Mouse (Mus musculus) midbrain, embryonic 11.5 days (tissue): ENCODE measurements around the gene Lef1. TPM values are rescaled to one million over a fixed set of nuclear protein-coding genes. Genes with fewer than 3 reads are reported as not detected.

Experiments used
- ATAC-seq: fragments of 200-750 bp; cut with Nextera tagmentation; 2 replicates; pipeline ENCODE4 v1.8.0; 2017; ENCODE audit warnings: moderate TSS enrichment, moderate library complexity; ENCODE audit not compliant: low FRiP score
- DNase-seq: peaks from one replicate; pipeline ENCODE4 v3.0.0; 2015; ENCODE audit warnings: low spot score; ENCODE audit errors: missing footprints
- H3K27ac ChIP-seq: fragments of 300-500 bp; sonication (generic); 2 replicates; pipeline ENCODE4 v1.5.1; 2014; ENCODE audit warnings: low read depth, low read length
- H3K27me3 ChIP-seq: fragments of 300-500 bp; sonication (generic); 2 replicates; pipeline ENCODE4 v1.6.1; 2014; ENCODE audit warnings: mild to moderate bottlenecking, low read length, moderate library complexity, mixed read lengths; ENCODE audit not compliant: control insufficient read depth, insufficient read depth
- H3K36me3 ChIP-seq: fragments of 300-500 bp; sonication (generic); 2 replicates; pipeline ENCODE4 v1.6.1; 2014; ENCODE audit warnings: mild to moderate bottlenecking, low read length, moderate library complexity, mixed read lengths; ENCODE audit not compliant: control insufficient read depth, insufficient read depth
- H3K4me1 ChIP-seq: fragments of 300-500 bp; sonication (generic); 2 replicates; pipeline ENCODE4 v1.6.1; 2014; ENCODE audit warnings: low read length; ENCODE audit not compliant: control insufficient read depth, insufficient read depth
- H3K4me2 ChIP-seq: fragments of 300-500 bp; sonication (generic); 2 replicates; pipeline ENCODE4 v1.6.1; 2014; ENCODE audit warnings: mild to moderate bottlenecking, moderate library complexity
- H3K4me3 ChIP-seq: fragments of 300-500 bp; sonication (generic); 2 replicates; pipeline ENCODE4 v1.5.1; 2014; ENCODE audit warnings: low read depth, low read length
- H3K9ac ChIP-seq: fragments of 300-500 bp; sonication (generic); 2 replicates; pipeline ENCODE4 v1.6.1; 2014; ENCODE audit warnings: low read length
- H3K9me3 ChIP-seq: fragments of 300-500 bp; sonication (generic); 2 replicates; pipeline ENCODE4 v1.6.1; 2016; ENCODE audit warnings: low read length; ENCODE audit not compliant: control insufficient read depth
- WGBS: fragments of 180-500 bp; shearing (Covaris S2); extraction: QIAGEN DNeasy Blood & Tissue Kit; methylation state at CpG from one replicate; pipeline ENCODE4 v1.1.7; 2014; 5-methylcytosine and 5-hydroxymethylcytosine counted together
- polyA plus RNA-seq: library from polyadenylated mRNA; unstranded; fragments of >200 nt; fragmentation: Nextera tagmentation; extraction: Ambion mirVana; gene quantifications from 2 replicates; pipeline ENCODE4 v1.2.1, GENCODE M21; 2014

Gene Lef1
- polyA plus RNA-seq, 1 experiment from 2014 or later = 66.9 TPM

- Histone ChIP-seq H3K27ac (peak overlapping the region; percentile 54), H3K27me3 (peaks cover 35% of the 10 kb centered on the region), H3K4me3 (peak overlapping the region; percentile 34), H3K9ac (peak overlapping the region; percentile 58), H3K9me3 (no peaks in the 10 kb centered on the region), H3K36me3 (no peaks in the 10 kb centered on the region), H3K4me1 (peaks cover 40% of the 10 kb centered on the region), H3K4me2 (peak overlapping the region; percentile 75)
- peak; percentile 98 for DNase-seq
- whole genome bisulfite sequencing = under 1% methylated on average over 36 of the region's 36 CpGs
- peak; percentile 59 for ATAC-seq
These were observed 4.3 kb upstream of the Lef1 start for GRCm38 (mm10) chr3:131105940-131106401.

- Histone ChIP-seq H3K36me3 (no peaks in the 10 kb centered on the region), H3K4me2 (peak overlapping the region; percentile 75), H3K4me3 (peak overlapping the region; percentile 34), H3K27me3 (peaks cover 35% of the 10 kb centered on the region), H3K9ac (peak overlapping the region; percentile 58), H3K9me3 (no peaks in the 10 kb centered on the region), H3K27ac (peak overlapping the region; percentile 54), H3K4me1 (peaks cover 40% of the 10 kb centered on the region)
- DNase-seq (peak; percentile 97), ATAC-seq (peak; percentile 25)
- WGBS = 2% methylated on average over 45 of the region's 45 CpGs
These were observed 3.6 kb upstream of the Lef1 start for GRCm38 (mm10) chr3:131106451-131107291.

- Histone ChIP-seq H3K9ac (peak overlapping the region; percentile 58), H3K4me1 (peaks cover 40% of the 10 kb centered on the region), H3K36me3 (no peaks in the 10 kb centered on the region), H3K4me2 (peak overlapping the region; percentile 75), H3K9me3 (no peaks in the 10 kb centered on the region), H3K4me3 (peak overlapping the region; percentile 34), H3K27ac (no peak overlapping the region), H3K27me3 (peaks cover 35% of the 10 kb centered on the region)
- peak; percentile 96 for DNase-seq
- ATAC-seq = 0 out of 2 replicates have a peak, but pooled peaks have one; percentile 0
- WGBS = under 1% methylated on average over 34 of the region's 34 CpGs
These were observed 2.8 kb upstream of the Lef1 start for GRCm38 (mm10) chr3:131107301-131108093.

GRCm38 (mm10) chr3:131108094-131108653, 2.1 kb upstream of the Lef1 start:
- no peak overlapping the region for H3K4me3 ChIP-seq
- under 1% methylated on average over 9 of the region's 9 CpGs for WGBS
- peaks cover 35% of the 10 kb centered on the region for H3K27me3 ChIP-seq
- H3K27ac ChIP-seq = no peak overlapping the region
- DNase-seq (no peak), ATAC-seq (no peak)
- H3K36me3 ChIP-seq = no peaks in the 10 kb centered on the region
- H3K4me1 ChIP-seq = peaks cover 47% of the 10 kb centered on the region
- peak overlapping the region; percentile 75 for H3K4me2 ChIP-seq
- H3K9ac ChIP-seq = no peak overlapping the region
- H3K9me3 ChIP-seq = no peaks in the 10 kb centered on the region

- DNase-seq = peak; percentile 94
- H3K9ac ChIP-seq = peak overlapping the region; percentile 0; the same call in 1 of the 2 replicates
- H3K27ac ChIP-seq = no peak overlapping the region
- peak overlapping the region; percentile 96 for H3K4me2 ChIP-seq
- H3K36me3 ChIP-seq = no peaks in the 10 kb centered on the region
- peaks cover 50% of the 10 kb centered on the region for H3K4me1 ChIP-seq
- H3K27me3 ChIP-seq = peaks cover 28% of the 10 kb centered on the region
- ATAC-seq = no peak
- peak overlapping the region; percentile 77 for H3K4me3 ChIP-seq
- under 1% methylated on average over 15 of the region's 15 CpGs for WGBS
- H3K9me3 ChIP-seq = no peaks in the 10 kb centered on the region
These were observed 1.1 kb upstream of the Lef1 start for GRCm38 (mm10) chr3:131109066-131109685.

GRCm38 (mm10) chr3:131109686-131110070, 593 bp upstream of the Lef1 start:
- peak overlapping the region; percentile 92 for H3K9ac ChIP-seq
- WGBS = 1% methylated on average over 12 of the region's 14 CpGs
- no peaks in the 10 kb centered on the region for H3K36me3 ChIP-seq
- H3K4me2 ChIP-seq = peak overlapping the region; percentile 96
- no peak overlapping the region for H3K27ac ChIP-seq
- H3K4me3 ChIP-seq = peak overlapping the region; percentile 77
- peaks cover 52% of the 10 kb centered on the region for H3K4me1 ChIP-seq
- no peaks in the 10 kb centered on the region for H3K9me3 ChIP-seq
- DNase-seq (peak; percentile 94), ATAC-seq (peak; percentile 8)
- peaks cover 28% of the 10 kb centered on the region for H3K27me3 ChIP-seq

GRCm38 (mm10) chr3:131111151-131111850, 1.0 kb downstream of the Lef1 start:
- H3K36me3 ChIP-seq = no peaks in the 10 kb centered on the region
- H3K9me3 ChIP-seq = no peaks in the 10 kb centered on the region
- H3K4me2 ChIP-seq = peak overlapping the region; percentile 96
- peaks cover 22% of the 10 kb centered on the region for H3K27me3 ChIP-seq
- ATAC-seq = peak; percentile 31
- DNase-seq = peak; percentile 98
- peaks cover 42% of the 10 kb centered on the region for H3K4me1 ChIP-seq
- WGBS = under 1% methylated on average over 59 of the region's 59 CpGs
- peak overlapping the region; percentile 77 for H3K4me3 ChIP-seq
- H3K27ac ChIP-seq = peak overlapping the region; percentile 78
- peak overlapping the region; percentile 92 for H3K9ac ChIP-seq
